Mouse (Mus musculus) stomach, postnatal 0 days (tissue): ENCODE results near the gene Gpc3. TPM values are rescaled to one million over a fixed set of nuclear protein-coding genes. Genes with fewer than 3 reads are reported as not detected.

ENCODE experiments used
- ATAC-seq: fragments of 200-750 bp; cut with Nextera tagmentation; 2 replicates; pipeline ENCODE4 v1.8.0; 2017; ENCODE audit not compliant: low FRiP score, low TSS enrichment
- DNase-seq: peaks from one replicate; pipeline ENCODE4 v3.0.0-alpha.2; 2016; ENCODE audit warnings: low spot score
- H3K27ac ChIP-seq: fragments of 300-500 bp; sonication (generic); replicated peaks from 2 replicates; pipeline ENCODE4 v1.5.1; 2014; ENCODE audit warnings: mild to moderate bottlenecking, control low read depth
- H3K27me3 ChIP-seq: fragments of 300-500 bp; sonication (generic); 2 replicates; pipeline ENCODE4 v1.6.1; 2014; ENCODE audit warnings: low read length; ENCODE audit not compliant: control insufficient read depth, insufficient read depth
- H3K36me3 ChIP-seq: fragments of 300-500 bp; sonication (generic); 2 replicates; pipeline ENCODE4 v1.6.1; 2014; ENCODE audit warnings: low read length, mixed read lengths; ENCODE audit not compliant: control insufficient read depth, insufficient read depth
- H3K4me1 ChIP-seq: fragments of 300-500 bp; sonication (generic); replicated peaks from 2 replicates; pipeline ENCODE4 v1.6.1; 2014; ENCODE audit warnings: antibody characterized with exemption; ENCODE audit not compliant: control insufficient read depth, insufficient read depth
- H3K4me2 ChIP-seq: fragments of 300-500 bp; sonication (generic); replicated peaks from 2 replicates; pipeline ENCODE4 v1.6.1; 2014; ENCODE audit warnings: low read depth, mild to moderate bottlenecking, control low read depth, moderate library complexity
- H3K4me3 ChIP-seq: fragments of 300-500 bp; sonication (generic); 2 replicates; pipeline ENCODE4 v1.5.1; 2014; ENCODE audit warnings: low read depth, low read length, control low read depth
- H3K9ac ChIP-seq: fragments of 300-500 bp; sonication (generic); 2 replicates; pipeline ENCODE4 v1.6.1; 2014; ENCODE audit warnings: mild to moderate bottlenecking, low read length, control low read depth, mixed read lengths
- H3K9me3 ChIP-seq: fragments of 300-500 bp; sonication (generic); 2 replicates; pipeline ENCODE4 v1.6.1; 2016; ENCODE audit warnings: low read length; ENCODE audit not compliant: control insufficient read depth
- CTCF ChIP-seq: IDR thresholded peaks from 2 replicates; pipeline ENCODE4 v1.5.1; 2016; ENCODE audit warnings: antibody characterized with exemption, low read depth, mild to moderate bottlenecking, moderate library complexity
- EP300 ChIP-seq: optimal IDR thresholded peaks from 2 replicates; pipeline ENCODE3; 2016; ENCODE audit warnings: antibody characterized with exemption
- WGBS: fragments of 180-500 bp; shearing (Covaris S2); extraction: QIAGEN DNeasy Blood & Tissue Kit; methylation state at CpG from one replicate; pipeline ENCODE4 v1.1.7; 2014; 5-methylcytosine and 5-hydroxymethylcytosine counted together
- microRNA counts: library from miRNA; unstranded; fragments of <30 nt; microRNA quantifications from one replicate; lab custom pipeline; 2015
- microRNA-seq: library from miRNA; unstranded; fragments of <30 nt; microRNA quantifications from one replicate; pipeline ENCODE4, GENCODE M21; 2016
- polyA plus RNA-seq: library from polyadenylated mRNA; unstranded; fragments of >200 nt; fragmentation: Nextera tagmentation; extraction: Ambion mirVana; gene quantifications from 2 replicates; pipeline ENCODE4 v1.2.1, GENCODE M21; 2015

Gpc3 gene
- polyA plus RNA-seq, 1 experiment from 2014 or later: 238 TPM

GRCm38 (mm10) chrX:52231984-52232383 lies 381.8 kb downstream of the Gpc3 start:
- Histone ChIP-seq H3K9me3 (no peaks in the 10 kb centered on the region), H3K27me3 (no peaks in the 10 kb centered on the region), H3K36me3 (no peaks in the 10 kb centered on the region), H3K4me2 (no peak overlapping the region), H3K27ac (no peak overlapping the region), H3K4me3 (no peak overlapping the region), H3K9ac (no peak overlapping the region), H3K4me1 (no peaks in the 10 kb centered on the region)
- WGBS: 65% methylated on average over 7 of the region's 7 CpGs
- no peak for TF ChIP-seq EP300
- no peak for TF ChIP-seq CTCF
- ATAC-seq (no peak), DNase-seq (no peak)

GRCm38 (mm10) chrX:52230711-52231110 lies 383.0 kb downstream of the Gpc3 start:
- H3K4me1 ChIP-seq: no peaks in the 10 kb centered on the region
- H3K9ac ChIP-seq: no peak overlapping the region
- no peak for TF ChIP-seq EP300
- TF ChIP-seq CTCF: no peak
- no peak overlapping the region for H3K27ac ChIP-seq
- H3K36me3 ChIP-seq: no peaks in the 10 kb centered on the region
- no peak overlapping the region for H3K4me3 ChIP-seq
- DNase-seq (no peak), ATAC-seq (no peak)
- 52% methylated on average over 4 of the region's 4 CpGs for WGBS
- H3K27me3 ChIP-seq: no peaks in the 10 kb centered on the region
- H3K4me2 ChIP-seq: no peak overlapping the region
- no peaks in the 10 kb centered on the region for H3K9me3 ChIP-seq

MicroRNAs within 50 kb of the gene (microRNA counts, 519-probe panel; counts per million panel counts)
- not detected for microRNA mmu-miR-717 (lab: Ali Mortazavi, UCI)

Small RNAs within 50 kb of the gene (microRNA-seq; reads per million reads assigned to microRNA genes)
- not detected for gene Mir6384
- gene Mir717: not detected

Other genes starting within 250 kb of the Gpc3 start
- 0.25 and 0.27 TPM in 2 replicates for gene Ccdc160, start 177.2 kb upstream of the Gpc3 start, polyA plus RNA-seq